Mouse (Mus musculus): ENCODE data around the gene 9130409I23Rik.

DNA sequence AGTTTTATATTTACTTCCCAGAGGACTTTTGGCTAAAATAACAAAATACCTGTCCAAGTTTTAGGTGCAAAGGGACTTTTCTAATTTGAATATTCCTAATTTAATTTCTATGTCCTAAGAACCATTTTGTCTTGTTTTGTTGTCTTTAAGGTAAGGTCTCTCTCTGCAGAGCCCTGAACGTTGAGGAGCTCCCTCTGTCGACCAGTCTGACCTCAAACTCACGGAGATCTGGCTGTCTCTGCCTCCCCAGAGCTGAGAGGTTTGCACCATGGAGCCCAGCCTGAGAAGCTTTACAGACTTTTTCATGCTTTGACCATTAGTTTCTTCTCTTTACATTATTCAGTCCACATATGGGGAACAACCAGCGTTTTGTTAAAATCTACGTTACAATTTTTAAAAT is 22.0 kb downstream of the 9130409I23Rik start:
- no peak for TF ChIP-seq POLR2A (IDR thresholded peaks at IDR 0.05; ENCODE audit: insufficient read depth, low read depth, low read length)
- TF ChIP-seq CTCF (IDR thresholded peaks at IDR 0.05; ENCODE audit: insufficient read depth, low read depth, low read length): no peak
